Mouse (Mus musculus) embryo, embryonic 10 days (tissue): Measurements from ENCODE around the gene Med1.
A peak's percentile ranks its signal among the peaks of the same experiment; 100 is the strongest.
"Not testable (repeated sequence)": the region's sequence is repeated elsewhere in the genome, so short reads cannot be mapped to it uniquely, and the experiment has no call there.

Source experiments
- DNase-seq: peaks from one replicate; pipeline ENCODE4 v3.0.0-alpha.2; 2015; ENCODE audit warnings: low spot score

The Med1 gene

GRCm38 (mm10) chr11:98192901-98193805, at the start of gene Med1:
Gene Med1, minus strand, starts transcription at chr11:98193293.
- DNase-seq, result peak; percentile 99

GRCm38 (mm10) chr11:98238995-98239394, 45.9 kb upstream of the Med1 start:
- DNase-seq, result no peak

GRCm38 (mm10) chr11:98238416-98238815, 45.3 kb upstream of the Med1 start:
- DNase-seq, result no peak

GRCm38 (mm10) chr11:98226349-98226748, 33.3 kb upstream of the Med1 start:
- no peak for DNase-seq

GRCm38 (mm10) chr11:98213311-98213710, 20.2 kb upstream of the Med1 start:
- DNase-seq, result no peak

- not testable (repeated sequence) for DNase-seq
These were observed 16.6 kb upstream of the Med1 start for GRCm38 (mm10) chr11:98209661-98210060.

DNA sequence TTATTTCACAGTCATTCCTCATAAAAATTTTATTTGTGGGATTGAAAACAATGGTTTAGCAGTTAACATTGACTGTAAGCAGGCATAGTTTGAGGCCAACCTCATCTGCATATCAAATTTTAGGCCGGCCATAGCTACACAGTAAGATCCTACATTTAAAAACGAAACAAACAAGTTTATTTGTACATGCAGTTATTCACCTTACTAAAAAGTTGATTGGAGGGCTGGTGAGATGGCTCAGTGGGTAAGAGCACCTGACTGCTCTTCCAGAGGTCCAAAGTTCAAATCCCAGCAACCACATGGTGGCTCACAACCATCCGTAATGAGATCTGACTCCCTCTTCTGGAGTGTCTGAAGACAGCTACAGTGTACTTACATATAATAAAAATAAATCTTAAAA, 13.2 kb upstream of the Med1 start:
- not testable (repeated sequence) for DNase-seq

GRCm38 (mm10) chr11:98205463-98205862, 12.4 kb upstream of the Med1 start:
- DNase-seq, result no peak

DNA sequence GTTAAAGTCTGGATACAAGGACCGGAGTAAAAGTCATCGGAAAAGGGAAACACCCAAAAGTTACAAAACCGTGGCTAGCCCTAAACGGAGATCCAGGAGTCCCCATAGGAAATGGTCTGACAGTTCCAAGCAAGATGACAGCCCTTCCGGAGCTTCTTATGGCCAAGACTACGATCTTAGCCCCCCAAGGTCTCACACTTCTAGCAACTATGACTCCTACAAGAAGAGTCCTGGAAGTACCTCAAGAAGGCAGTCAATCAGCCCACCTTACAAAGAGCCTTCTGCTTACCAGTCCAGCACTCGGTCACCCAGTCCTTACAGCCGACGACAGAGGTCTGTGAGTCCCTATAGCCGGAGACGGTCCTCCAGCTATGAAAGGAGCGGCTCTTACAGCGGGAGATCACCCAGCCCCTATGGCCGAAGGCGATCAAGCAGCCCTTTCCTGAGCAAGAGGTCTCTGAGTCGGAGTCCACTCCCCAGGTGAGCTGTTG, 10.9 kb upstream of the Med1 start:
- peak; percentile 30 for DNase-seq

GRCm38 (mm10) chr11:98203351-98203911, 10.3 kb upstream of the Med1 start:
- peak; percentile 68 for DNase-seq

GRCm38 (mm10) chr11:98202641-98203350, 9.7 kb upstream of the Med1 start, which contains the start of gene Cdk12:
Gene Cdk12, plus strand, starts transcription at chr11:98203059.
- peak; percentile 98 for DNase-seq

DNA sequence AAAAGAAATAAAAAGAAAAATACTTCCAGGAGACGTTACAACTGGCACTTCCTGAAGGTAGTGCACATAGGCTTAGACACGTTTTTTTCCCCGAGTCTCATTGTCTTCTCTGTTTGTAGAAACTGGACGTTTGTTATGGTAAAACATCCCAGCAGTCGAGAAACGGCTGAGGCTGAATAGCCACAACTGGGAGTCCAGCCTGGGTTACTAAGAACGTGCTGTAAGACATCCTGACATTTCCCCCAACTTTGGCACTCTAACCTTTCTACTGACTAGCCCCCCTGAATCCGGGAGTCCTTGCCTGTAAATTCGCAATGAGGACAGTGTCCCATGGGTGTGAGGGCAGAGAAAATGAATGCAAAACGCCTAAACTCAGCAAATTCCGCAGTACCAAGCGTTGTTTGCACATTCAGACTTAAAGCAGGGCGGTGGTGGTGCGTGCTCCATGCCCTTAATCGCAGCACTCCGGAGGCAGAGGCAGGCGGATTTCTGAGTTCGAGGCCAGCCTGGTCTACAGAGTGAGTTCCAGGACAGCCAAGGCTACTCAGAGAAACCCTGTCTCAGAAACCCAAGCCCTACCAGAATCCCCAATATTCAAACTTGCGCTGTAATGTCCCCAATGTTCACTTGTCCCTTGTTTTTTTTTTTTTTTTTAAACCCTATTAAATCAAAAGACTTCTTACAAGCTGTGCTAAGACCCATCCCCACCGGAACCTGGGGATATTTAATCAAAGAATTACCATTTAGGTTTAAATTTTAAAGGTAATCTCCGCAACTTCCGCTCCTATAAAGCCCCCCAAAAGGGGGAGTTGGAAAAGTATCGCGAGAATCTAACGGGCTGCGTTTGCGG, 8.9 kb upstream of the Med1 start:
- peak; percentile 22 for DNase-seq

DNA sequence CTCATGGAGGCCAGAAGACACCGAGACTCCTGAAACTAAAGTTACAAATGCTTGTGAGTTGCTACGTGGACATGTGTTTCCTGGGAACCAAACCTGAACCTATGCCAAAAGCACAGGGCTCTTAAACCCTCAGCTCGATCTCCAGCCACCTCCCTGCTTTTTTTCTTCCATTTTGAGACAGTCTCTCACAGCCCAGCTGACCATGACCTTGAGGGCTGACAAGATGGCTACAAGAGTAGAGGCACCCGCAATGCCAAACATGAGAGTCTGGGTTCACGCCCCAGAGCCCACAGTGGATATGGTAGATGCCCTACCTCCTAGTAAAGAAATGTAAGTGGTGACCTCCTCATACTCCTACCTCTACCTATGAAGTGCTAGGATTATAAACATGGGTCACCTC, 2.3 kb downstream of the Med1 start:
- DNase-seq, result no peak

DNA sequence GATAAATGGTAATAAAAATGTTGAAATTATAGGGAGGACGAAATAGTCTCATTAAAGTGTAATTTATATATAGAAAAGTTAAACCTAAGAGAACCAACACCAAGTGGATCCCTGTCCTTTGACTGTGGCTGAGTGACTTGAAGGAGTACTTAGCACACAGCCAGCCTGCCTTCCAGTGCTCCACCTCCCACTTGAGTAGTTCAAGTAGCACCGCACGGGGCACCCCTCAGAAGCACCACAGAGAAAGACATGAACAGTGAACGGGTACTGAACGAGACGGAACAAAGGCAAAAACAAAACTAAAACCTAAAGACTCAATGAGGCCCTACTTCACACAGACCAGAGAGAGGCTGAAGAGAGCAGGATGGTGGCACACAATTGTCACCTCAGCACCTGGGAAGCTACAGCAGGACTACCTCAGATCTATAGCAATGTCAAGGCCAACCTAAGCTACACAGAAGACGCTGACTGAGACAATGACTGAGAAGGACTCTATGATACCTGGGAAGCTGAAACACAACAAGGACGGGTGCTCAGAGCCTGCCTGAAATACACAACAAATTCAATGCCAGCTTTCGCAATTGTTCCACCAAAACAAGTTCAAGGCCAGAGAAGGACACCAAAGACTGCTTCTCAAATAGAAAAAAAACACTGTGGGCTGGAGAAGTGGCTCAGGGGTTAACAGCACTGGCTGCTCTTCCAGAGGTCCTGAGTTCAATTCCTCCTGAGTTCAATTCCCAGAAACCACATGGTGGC, 5.3 kb downstream of the Med1 start:
- DNase-seq, result no peak

- not testable (repeated sequence) for DNase-seq
These were observed 10.9 kb downstream of the Med1 start for GRCm38 (mm10) chr11:98182149-98182548.

- DNase-seq, result no peak
These were observed 24.7 kb downstream of the Med1 start for GRCm38 (mm10) chr11:98168400-98168799.

DNA sequence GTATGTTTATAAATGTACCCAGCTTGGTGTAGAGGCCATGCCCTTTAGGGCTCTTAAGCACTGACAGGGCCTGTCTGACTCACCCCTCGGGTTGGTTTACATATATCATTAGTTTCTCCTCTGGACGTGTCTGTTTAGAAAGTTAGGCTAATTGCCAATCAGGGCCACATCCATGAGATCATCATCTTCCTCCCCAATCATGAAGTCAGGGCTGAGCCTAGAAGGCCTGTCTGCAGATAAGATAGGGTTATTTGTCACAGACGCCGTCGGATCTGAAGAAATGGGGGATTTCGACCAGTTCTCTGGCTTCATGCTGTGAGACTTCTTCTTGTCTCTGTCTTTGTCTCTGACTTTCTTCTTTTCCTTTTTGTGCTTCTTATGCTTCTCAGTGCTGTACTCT, 38.0 kb downstream of the Med1 start:
- no peak for DNase-seq

DNA sequence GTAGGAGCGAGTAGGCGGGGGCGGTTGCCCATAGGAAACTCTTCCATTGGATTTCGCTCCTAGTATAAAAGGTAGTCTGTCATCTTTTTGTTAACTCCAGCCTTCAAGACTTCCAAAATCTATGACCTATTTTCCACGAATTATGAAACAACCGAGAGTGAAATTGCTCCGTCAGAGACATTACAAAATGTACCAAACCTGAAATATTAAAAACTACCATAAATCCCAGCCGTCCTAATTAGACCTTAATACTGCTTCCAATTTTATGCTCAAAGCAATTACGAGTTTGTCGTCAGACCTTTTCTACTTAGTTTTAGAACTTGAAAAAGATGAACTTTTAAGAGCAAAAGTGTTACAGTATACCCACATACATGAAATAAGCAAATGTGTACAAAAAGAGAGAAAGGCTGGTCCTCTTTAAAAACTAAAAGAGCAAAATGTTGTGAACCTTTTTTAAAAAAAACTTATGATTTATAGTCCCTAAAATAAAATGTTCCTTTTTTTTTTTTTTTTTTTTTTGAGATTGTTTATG, 42.4 kb downstream of the Med1 start:
- DNase-seq, result no peak

- peak; percentile 99 for DNase-seq
These were observed 43.1 kb downstream of the Med1 start, which contains the start of gene Fbxl20 for GRCm38 (mm10) chr11:98149786-98150624. Gene Fbxl20, minus strand, starts transcription at chr11:98150403.
